Mouse (Mus musculus) monocyte, adult 2 months (primary cell): ENCODE results near the gene Gigyf2.
A peak's percentile ranks its signal among the peaks of the same experiment; 100 is the strongest.
"Not testable (repeated sequence)": the region's sequence is repeated elsewhere in the genome, so short reads cannot be mapped to it uniquely, and the experiment has no call there.

Experiments
- DNase-seq, 2 experiments: peaks; one replicate each; pipeline ENCODE4 v3.0.0; 2022; ENCODE audit warnings: low spot score in 2 of 2, low read depth in 1 of 2

The Gigyf2 gene

DNA sequence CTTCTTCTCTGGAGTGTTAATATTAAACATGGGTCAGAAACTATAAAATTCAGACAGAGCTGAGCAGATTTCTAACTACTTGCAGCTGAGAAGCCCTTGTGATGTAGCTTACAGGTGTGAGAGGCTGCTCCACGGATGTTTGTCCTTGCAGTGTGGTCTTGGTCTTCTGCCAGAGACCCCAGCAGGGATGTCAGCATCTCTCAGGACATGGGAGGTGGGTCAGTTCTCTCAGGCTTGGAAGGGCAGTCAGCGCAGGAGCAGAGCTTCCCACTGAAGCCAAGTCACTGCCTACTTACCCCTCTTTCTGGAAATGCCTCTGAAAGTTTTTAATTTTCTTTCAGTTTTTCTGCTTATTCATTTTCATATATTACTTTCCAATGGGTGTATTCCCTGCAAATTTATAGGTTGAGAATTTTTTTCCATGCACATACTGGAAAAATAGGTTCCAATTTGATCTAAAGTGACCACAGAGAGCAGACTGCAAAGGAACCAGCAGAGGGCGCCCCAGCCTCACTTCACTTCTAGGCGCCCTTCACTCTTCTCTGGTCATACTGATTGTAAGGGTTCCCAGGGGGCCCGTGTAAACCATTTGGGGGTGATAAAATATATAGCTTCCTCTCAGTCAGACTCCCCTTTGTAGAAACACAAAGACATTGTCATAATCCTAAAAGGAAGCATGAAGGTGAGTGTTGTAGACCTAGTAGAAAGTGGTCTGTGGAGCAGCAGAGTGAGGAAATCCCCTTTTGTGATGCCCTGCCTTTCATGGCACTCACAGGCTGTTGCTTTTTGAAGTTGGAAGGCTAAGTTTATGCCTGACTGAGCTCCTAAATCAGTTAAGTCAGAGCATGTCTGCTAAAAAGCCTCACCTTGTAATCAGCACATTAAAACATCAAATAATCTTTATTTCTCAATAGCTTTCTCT lies 120.6 kb downstream of the Gigyf2 start:
- peak in 1 of 2 experiments; percentile 4 for DNase-seq

DNA sequence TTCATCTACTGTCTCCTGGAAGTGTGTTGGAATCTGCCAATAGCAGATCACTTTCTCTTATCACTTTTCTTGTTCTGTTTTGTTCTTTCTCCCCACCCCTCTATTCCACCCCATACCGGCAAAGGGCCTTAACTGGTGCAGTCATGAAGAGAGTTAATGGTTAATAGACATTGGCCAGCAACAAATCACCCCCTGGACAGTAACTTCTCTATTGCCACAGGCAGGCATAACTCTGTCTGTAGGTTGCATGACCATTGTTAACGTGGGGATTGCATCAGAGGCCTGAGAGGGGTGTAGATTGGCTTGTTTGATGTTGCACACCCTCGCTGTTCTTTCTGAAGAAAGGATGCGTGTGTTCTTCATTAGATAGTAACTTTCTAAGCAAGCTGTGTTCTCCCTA lies 122.6 kb downstream of the Gigyf2 start:
- no peak for DNase-seq

DNA sequence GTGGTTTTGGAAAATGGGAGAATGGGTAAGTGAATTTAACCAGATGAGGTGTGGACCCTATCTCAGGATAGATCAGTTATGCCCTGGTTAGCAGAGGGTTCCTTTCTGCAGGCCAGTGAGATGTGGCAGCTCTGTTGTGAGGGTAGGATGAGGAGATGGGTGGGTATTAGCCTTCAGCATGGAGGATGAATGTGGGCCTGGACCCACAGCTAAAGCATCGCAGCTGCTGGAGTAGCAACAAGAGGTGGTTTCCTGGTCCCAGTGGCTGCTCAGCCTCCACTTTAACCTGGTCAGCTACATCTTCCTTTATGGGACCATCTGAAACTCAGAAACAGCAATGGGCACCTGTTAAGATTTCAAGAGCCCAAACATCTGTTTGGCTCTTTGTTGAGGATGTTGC lies 129.6 kb downstream of the Gigyf2 start:
- DNase-seq: no peak

DNA sequence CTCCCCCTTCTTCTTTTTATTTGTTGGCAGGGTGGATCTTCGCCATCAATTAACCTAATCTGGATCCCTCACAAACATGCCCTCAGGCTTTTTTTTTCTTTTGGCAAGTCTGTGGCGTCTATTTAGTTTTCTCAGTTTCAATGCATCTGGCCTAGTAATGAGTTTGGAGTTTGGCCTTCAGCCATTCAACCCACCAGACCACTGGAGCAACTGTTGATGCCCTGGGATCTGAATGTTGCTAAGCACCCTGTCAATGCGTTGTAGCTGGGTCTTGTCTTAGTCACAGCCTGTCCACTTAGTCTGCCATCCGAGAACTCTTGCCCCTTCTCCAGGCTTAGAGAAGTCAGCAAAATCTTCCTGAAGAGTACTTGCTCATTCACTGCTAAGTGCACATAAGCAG lies 131.2 kb downstream of the Gigyf2 start:
- DNase-seq: no peak

DNA sequence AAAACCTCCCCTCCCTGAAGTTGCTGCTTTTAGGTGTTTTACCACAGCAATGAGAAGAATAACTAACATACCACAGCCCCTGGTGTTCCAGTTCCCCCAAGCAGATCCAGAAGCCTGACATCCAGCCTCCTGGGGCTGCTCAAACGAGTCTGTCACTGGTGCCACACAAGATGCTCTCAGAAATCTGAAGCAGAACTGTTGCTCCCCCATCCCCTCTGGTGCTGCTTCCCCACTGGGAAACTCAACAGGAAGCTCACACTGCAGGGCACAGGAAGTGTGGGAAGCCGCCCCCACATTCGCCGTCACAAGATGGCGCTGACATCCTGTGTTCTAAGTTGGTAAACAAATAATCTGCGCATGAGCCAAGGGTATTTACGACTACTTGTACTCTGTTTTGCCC lies 133.1 kb downstream of the Gigyf2 start:
- not testable (repeated sequence) for DNase-seq

DNA sequence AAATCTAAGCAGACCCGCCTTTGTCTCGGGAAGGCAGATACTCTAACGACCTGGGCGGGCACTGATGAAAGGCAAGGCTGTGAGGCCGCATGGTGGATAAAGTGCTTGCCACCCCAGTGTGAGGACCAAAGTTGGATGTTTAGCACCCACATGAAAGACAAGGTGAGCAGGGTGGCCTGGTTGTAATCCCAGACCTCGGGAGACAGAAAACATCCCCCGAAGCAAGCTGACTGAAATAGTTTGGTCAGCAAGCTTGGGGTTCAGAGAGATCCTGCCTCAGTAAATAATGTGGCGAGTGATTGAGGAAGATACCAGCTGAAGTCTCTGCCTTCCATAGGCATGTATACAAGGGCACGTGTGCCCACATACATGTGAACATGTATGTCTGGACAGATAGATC lies 140.7 kb downstream of the Gigyf2 start:
- no peak for DNase-seq

DNA sequence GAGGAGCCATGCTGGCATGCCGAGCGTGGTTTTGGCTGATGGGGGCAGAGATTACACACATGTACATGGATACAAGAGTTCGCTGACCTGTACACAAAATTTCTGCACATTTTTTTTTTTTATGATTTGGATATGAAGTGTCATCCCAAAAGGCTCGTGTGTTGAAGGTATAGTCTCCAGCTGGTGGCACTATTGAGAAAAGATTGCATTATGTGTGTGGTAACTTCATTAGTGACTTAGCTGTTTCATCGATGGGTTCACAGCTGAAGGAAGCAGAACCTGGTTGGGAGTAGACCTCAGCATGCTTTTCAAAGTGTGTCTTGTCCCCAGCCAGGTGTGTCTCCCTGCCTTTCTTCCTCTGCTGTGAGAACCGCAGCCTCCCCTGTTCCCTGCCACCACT lies 141.5 kb downstream of the Gigyf2 start:
- no peak for DNase-seq

DNA sequence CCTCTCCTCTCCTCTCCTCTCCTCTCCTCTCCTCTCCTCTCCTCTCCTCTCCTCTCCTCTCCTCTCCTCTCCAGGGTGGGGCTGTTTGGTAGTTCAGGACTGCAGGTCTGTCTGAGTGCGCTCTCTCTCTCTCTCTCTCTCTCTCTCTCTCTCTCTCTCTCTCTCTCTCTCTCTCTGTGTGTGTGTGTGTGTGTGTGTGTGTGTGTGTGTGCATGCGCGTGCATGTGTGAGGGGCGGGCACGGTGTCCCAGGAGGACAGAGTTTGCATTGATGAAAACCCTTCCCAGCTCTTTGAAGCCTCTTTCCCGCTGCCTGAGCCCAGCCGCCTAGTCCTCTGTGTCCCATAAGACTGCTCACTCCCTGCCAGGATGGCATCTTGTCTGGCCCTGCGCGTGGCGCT lies 143.2 kb downstream of the Gigyf2 start, which contains the start of gene Snorc:
Gene Snorc (plus strand): TSS at position 301 of the 400 bp plus-strand sequence.
- DNase-seq: not testable (repeated sequence)

DNA sequence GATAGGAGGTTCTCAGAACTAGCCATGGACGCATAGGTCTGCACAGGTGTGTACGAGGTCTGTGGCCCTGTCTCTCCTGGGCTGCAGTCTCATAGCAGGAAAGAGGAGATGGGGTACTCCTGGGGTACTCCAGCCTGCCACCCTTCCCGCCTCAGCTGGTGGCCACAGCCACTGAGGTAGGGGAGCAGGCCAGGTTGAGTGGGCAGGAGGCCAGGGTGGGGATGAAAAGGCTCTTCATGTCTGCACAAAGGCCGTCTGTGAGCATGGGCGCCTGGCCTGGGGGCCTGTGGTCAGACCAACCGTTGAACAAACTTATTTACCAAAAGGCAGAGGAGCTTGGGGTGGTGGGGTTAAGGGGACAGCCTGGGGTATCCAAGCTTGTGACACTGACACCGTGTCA lies 145.1 kb downstream of the Gigyf2 start:
- no peak for DNase-seq

DNA sequence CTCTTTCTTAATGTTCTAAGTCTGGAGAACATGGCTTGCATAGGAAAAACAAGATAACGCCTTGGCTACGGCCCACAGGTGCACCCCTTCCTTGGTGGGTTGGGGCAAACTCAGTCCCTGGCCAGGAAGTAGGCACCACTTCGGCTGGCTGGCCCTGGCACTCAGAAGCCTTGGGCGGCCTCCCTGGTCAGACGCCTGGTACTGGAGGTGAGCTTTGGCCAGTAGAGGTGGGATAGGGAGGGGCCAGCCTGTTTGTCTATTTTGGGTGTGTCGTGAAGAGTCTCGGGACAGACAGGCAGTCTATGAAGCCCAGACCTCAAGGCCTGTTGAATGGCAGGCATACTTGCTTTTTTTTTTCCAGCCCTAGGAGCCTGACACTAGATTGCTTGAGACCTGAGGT lies 145.8 kb downstream of the Gigyf2 start:
- no peak for DNase-seq

DNA sequence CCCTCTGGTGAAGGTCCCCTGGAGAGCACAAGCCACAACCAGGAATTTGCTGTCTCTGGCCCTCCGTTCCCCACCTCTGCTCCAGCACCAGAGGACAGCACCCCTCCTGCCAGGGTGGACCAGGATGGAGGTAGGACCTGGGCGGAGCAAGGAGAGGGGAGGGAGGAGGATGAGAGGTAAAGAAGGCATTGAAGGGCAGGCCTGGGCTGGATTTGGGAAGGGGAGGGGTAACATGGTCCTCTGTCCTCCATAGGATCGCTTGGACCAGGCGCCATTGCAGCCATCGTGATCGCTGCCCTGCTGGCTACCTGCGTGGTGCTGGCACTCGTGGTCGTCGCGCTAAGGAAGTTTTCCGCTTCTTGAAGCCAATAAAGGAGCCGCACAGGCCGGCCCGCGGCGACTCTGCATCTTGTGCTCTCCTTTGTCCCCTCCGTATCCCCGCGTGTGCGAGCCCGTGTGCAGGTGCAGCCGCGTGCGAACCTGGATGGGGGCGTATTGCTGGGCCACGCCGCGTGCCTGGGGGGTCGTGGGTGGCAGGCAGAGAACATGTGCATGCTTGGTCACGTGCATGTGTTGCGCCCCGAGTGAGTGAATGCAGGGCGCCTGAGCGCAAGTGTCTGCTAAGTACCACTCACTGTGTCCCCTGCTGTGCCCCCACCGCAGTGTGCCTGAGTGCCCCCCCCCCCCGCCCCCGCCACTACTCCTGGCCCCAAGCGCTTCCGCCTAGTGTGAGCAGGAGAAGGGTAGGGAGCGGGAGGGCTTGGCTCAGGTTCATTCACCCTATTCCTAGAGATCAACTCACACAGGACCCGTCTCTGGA lies 148.5 kb downstream of the Gigyf2 start:
- DNase-seq: no peak

DNA sequence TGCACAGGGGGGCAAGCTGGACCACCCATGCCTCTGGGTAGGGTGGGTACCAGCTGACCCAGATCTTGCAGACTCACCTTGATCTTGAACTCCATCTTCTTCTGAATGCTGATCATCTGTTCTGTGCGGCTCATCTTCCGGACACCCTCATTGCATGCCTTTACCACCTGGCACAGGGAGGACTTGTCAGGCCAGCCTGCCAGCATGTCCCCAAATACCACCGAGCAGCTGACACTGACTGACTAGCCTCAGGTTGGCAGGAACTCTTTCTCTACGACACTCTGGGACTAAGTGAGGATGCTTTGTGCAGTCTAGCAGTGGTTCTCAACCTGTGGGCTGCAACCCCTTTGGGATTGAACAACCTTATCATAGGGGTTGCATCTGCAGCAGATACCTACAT lies 155.7 kb downstream of the Gigyf2 start:
- DNase-seq: no peak

DNA sequence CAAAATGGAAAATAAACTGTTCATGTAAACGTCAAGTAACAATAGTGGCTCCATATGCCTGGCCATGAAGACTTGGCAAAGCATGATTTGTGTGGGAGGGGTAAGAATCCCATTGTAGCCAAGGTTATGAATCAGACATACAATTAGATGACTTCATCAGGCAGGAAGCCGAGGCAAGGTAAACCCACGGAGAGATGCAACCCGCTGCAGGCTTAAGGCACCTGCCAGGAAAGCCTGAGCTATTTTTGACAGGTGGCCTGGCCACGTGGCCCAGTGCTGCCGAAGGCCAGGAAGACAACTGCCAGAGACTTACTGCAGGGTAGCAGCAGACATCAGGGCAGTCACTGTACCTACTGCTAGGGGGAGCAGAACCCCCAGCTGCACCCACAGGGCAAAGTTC lies 159.6 kb downstream of the Gigyf2 start:
- no peak for DNase-seq

DNA sequence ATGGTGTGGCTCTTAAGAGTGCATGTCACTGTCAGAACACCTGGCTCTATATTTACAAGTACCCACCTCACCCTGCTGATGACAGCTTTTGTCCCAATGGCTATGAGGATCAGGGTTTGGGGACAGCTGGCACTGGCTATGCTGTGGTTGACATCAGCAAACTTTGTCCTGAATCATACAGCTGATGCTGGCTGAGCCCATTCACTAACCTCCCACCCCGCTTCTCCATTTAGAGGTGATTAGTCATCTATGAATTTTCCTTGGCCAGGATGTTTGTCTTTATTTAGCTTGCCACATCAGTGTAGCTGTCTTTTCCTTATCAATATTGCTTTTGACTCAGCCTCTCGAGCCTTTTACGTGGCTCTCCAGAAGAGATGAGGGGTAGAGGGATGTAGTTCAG lies 165.5 kb downstream of the Gigyf2 start:
- no peak for DNase-seq

DNA sequence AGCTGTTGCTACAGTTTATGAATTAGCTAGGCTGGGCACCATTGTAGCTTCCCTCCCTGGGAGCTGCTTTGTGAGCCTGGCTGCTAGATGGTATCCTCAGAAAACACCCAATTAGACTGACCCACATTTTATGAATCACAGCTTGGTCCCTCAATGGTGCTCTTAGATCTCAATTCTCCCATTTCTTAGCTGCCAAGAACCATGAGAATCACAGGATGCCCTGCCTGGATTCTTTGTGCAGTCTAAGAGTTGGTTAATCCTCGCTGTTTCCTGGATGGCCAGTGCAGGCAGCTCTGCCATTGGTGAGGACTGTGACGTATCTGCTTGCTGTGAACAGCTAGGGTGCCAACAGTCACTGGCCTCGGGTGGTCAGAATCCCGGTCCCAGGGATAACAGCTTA lies 166.7 kb downstream of the Gigyf2 start:
- DNase-seq: no peak
